Mouse (Mus musculus): Measurements from ENCODE around the gene Atf7ip2. TPM values are rescaled to one million over a fixed set of nuclear protein-coding genes. Genes with fewer than 3 reads are reported as not detected.
"Not testable (repeated sequence)": the region's sequence is repeated elsewhere in the genome, so short reads cannot be mapped to it uniquely, and the experiment has no call there.

Gene Atf7ip2
- polyA plus RNA-seq (2015; fragmentation: Nextera tagmentation; extraction: Ambion mirVana): 0.27 and 0.57 TPM in 2 replicates

- peak within 1 kb of the TSS; percentile 70 for H3K9ac ChIP-seq (ENCODE audit: low read length)
- ATAC-seq (ENCODE audit: insufficient read depth, low FRiP score): peak; percentile 97
- H3K4me3 ChIP-seq (replicated peaks; ENCODE audit: low read length): peak within 1 kb of the TSS; percentile 61
- under 1% methylated on average over 63 of the region's 63 CpGs for WGBS
- no peak within 1 kb of the TSS for H3K27ac ChIP-seq (ENCODE audit: low read length)
- peaks cover 6% of the 10 kb centered on the region; the same call in 1 of the 2 replicates for H3K4me1 ChIP-seq (ENCODE audit: control insufficient read depth, insufficient read depth, low read length)
- no peaks in the 10 kb centered on the region for H3K36me3 ChIP-seq (ENCODE audit: control insufficient read depth, insufficient read depth, low read length)
- no peaks in the 10 kb centered on the region; the same call in 1 of the 2 replicates for H3K9me3 ChIP-seq (replicated peaks; ENCODE audit: control insufficient read depth, low read length)
- peak within 1 kb of the TSS; percentile 99 for H3K4me2 ChIP-seq (ENCODE audit: low read depth, low read length)
- no peaks in the 10 kb centered on the region for H3K27me3 ChIP-seq (ENCODE audit: control insufficient read depth, insufficient read depth, low read length)
These were observed at the start of gene Atf7ip2 for GRCm38 (mm10) chr16:10192679-10193506. Gene Atf7ip2 (plus strand): TSS chr16:10192712.

GRCm38 (mm10) chr16:10143166-10143565 lies 49.3 kb upstream of the Atf7ip2 start:
- no peak overlapping the region for H3K27ac ChIP-seq (ENCODE audit: low read length)
- H3K9me3 ChIP-seq (replicated peaks; ENCODE audit: control insufficient read depth, low read length): no peaks in the 10 kb centered on the region
- no peaks in the 10 kb centered on the region for H3K4me1 ChIP-seq (ENCODE audit: control insufficient read depth, insufficient read depth, low read length)
- WGBS: 43% methylated on average over 2 of the region's 2 CpGs
- no peak overlapping the region for H3K4me3 ChIP-seq (replicated peaks; ENCODE audit: low read length)
- no peaks in the 10 kb centered on the region for H3K27me3 ChIP-seq (ENCODE audit: control insufficient read depth, insufficient read depth, low read length)
- no peak overlapping the region for H3K4me2 ChIP-seq (ENCODE audit: low read depth, low read length)
- H3K36me3 ChIP-seq (ENCODE audit: control insufficient read depth, insufficient read depth, low read length): no peaks in the 10 kb centered on the region
- H3K9ac ChIP-seq (ENCODE audit: low read length): no peak overlapping the region
- ATAC-seq (ENCODE audit: insufficient read depth, low FRiP score): no peak

- H3K27me3 ChIP-seq (ENCODE audit: control insufficient read depth, insufficient read depth, low read length): no peaks in the 10 kb centered on the region
These were observed 45.1 kb upstream of the Atf7ip2 start for GRCm38 (mm10) chr16:10147401-10147800.

GRCm38 (mm10) chr16:10169123-10169905 lies 23.2 kb upstream of the Atf7ip2 start:
- Histone ChIP-seq H3K4me3 (replicated peaks; ENCODE audit: low read length) (no peak overlapping the region), H3K4me1 (ENCODE audit: control insufficient read depth, insufficient read depth, low read length) (no peaks in the 10 kb centered on the region), H3K27me3 (ENCODE audit: control insufficient read depth, insufficient read depth, low read length) (no peaks in the 10 kb centered on the region), H3K9ac (ENCODE audit: low read length) (no peak overlapping the region), H3K36me3 (ENCODE audit: control insufficient read depth, insufficient read depth, low read length) (no peaks in the 10 kb centered on the region), H3K9me3 (replicated peaks; ENCODE audit: control insufficient read depth, low read length) (no peaks in the 10 kb centered on the region), H3K27ac (ENCODE audit: low read length) (no peak overlapping the region), H3K4me2 (ENCODE audit: low read depth, low read length) (no peak overlapping the region)
- 77% methylated on average over 8 of the region's 8 CpGs for WGBS
- no peak for ATAC-seq (ENCODE audit: insufficient read depth, low FRiP score)

More at GRCm38 (mm10) chr16:10147401-10147800, 45.1 kb upstream of the Atf7ip2 start:
- no peaks in the 10 kb centered on the region for H3K36me3 ChIP-seq (ENCODE audit: control insufficient read depth, insufficient read depth, low read length)
- H3K27ac ChIP-seq (ENCODE audit: low read length): no peak overlapping the region
- no peaks in the 10 kb centered on the region for H3K9me3 ChIP-seq (replicated peaks; ENCODE audit: control insufficient read depth, low read length)
- 92% methylated on average over 5 of the region's 5 CpGs for WGBS
- H3K9ac ChIP-seq (ENCODE audit: low read length): no peak overlapping the region
- no peak overlapping the region for H3K4me3 ChIP-seq (replicated peaks; ENCODE audit: low read length)
- no peaks in the 10 kb centered on the region for H3K4me1 ChIP-seq (ENCODE audit: control insufficient read depth, insufficient read depth, low read length)
- no peak overlapping the region for H3K4me2 ChIP-seq (ENCODE audit: low read depth, low read length)
- ATAC-seq (ENCODE audit: insufficient read depth, low FRiP score): no peak

GRCm38 (mm10) chr16:10170005-10170404 lies 22.5 kb upstream of the Atf7ip2 start, which contains the start of gene Rpl39l:
Gene Rpl39l (plus strand): TSS chr16:10170226.
- no peak for ATAC-seq (ENCODE audit: insufficient read depth, low FRiP score)
- Histone ChIP-seq H3K27ac (ENCODE audit: low read length) (no peak within 1 kb of the TSS), H3K36me3 (ENCODE audit: control insufficient read depth, insufficient read depth, low read length) (no peaks in the 10 kb centered on the region), H3K9ac (ENCODE audit: low read length) (no peak within 1 kb of the TSS), H3K27me3 (ENCODE audit: control insufficient read depth, insufficient read depth, low read length) (no peaks in the 10 kb centered on the region), H3K4me1 (ENCODE audit: control insufficient read depth, insufficient read depth, low read length) (no peaks in the 10 kb centered on the region), H3K9me3 (replicated peaks; ENCODE audit: control insufficient read depth, low read length) (no peaks in the 10 kb centered on the region), H3K4me3 (replicated peaks; ENCODE audit: low read length) (no peak within 1 kb of the TSS), H3K4me2 (ENCODE audit: low read depth, low read length) (no peak within 1 kb of the TSS)
- WGBS: 86% methylated on average over 22 of the region's 22 CpGs

GRCm38 (mm10) chr16:10171276-10171675 lies 21.2 kb upstream of the Atf7ip2 start:
- Histone ChIP-seq H3K9me3 (replicated peaks; ENCODE audit: control insufficient read depth, low read length) (no peaks in the 10 kb centered on the region), H3K4me2 (ENCODE audit: low read depth, low read length) (no peak overlapping the region), H3K27me3 (ENCODE audit: control insufficient read depth, insufficient read depth, low read length) (no peaks in the 10 kb centered on the region), H3K36me3 (ENCODE audit: control insufficient read depth, insufficient read depth, low read length) (no peaks in the 10 kb centered on the region), H3K4me3 (replicated peaks; ENCODE audit: low read length) (no peak overlapping the region), H3K4me1 (ENCODE audit: control insufficient read depth, insufficient read depth, low read length) (no peaks in the 10 kb centered on the region), H3K9ac (ENCODE audit: low read length) (no peak overlapping the region), H3K27ac (ENCODE audit: low read length) (no peak overlapping the region)
- WGBS: 92% methylated on average over 4 of the region's 4 CpGs
- ATAC-seq (ENCODE audit: insufficient read depth, low FRiP score): no peak

GRCm38 (mm10) chr16:10172179-10172820 lies 20.2 kb upstream of the Atf7ip2 start:
- Histone ChIP-seq H3K36me3 (ENCODE audit: control insufficient read depth, insufficient read depth, low read length) (no peaks in the 10 kb centered on the region), H3K4me3 (replicated peaks; ENCODE audit: low read length) (no peak overlapping the region), H3K4me2 (ENCODE audit: low read depth, low read length) (no peak overlapping the region), H3K4me1 (ENCODE audit: control insufficient read depth, insufficient read depth, low read length) (no peaks in the 10 kb centered on the region), H3K9me3 (replicated peaks; ENCODE audit: control insufficient read depth, low read length) (peaks cover 4% of the 10 kb centered on the region; the same call in 1 of the 2 replicates), H3K27ac (ENCODE audit: low read length) (no peak overlapping the region), H3K9ac (ENCODE audit: low read length) (no peak overlapping the region), H3K27me3 (ENCODE audit: control insufficient read depth, insufficient read depth, low read length) (no peaks in the 10 kb centered on the region)
- no peak for ATAC-seq (ENCODE audit: insufficient read depth, low FRiP score)
- 96% methylated on average over 3 of the region's 3 CpGs for WGBS

GRCm38 (mm10) chr16:10187461-10187860 lies 5.1 kb upstream of the Atf7ip2 start:
- 94% methylated on average over 10 of the region's 10 CpGs for WGBS
- H3K4me3 ChIP-seq (replicated peaks; ENCODE audit: low read length); H3K36me3 ChIP-seq (ENCODE audit: control insufficient read depth, insufficient read depth, low read length); ATAC-seq (ENCODE audit: insufficient read depth, low FRiP score); H3K27me3 ChIP-seq (ENCODE audit: control insufficient read depth, insufficient read depth, low read length); H3K27ac ChIP-seq (ENCODE audit: low read length); H3K9ac ChIP-seq (ENCODE audit: low read length); H3K9me3 ChIP-seq (replicated peaks; ENCODE audit: control insufficient read depth, low read length); H3K4me2 ChIP-seq (ENCODE audit: low read depth, low read length); H3K4me1 ChIP-seq (ENCODE audit: control insufficient read depth, insufficient read depth, low read length): not testable (repeated sequence)
